Mouse (Mus musculus) ovary, postnatal 10 days (tissue): ENCODE results near the gene Sprn.
A peak's percentile ranks its signal among the peaks of the same experiment; 100 is the strongest.
"Not testable (repeated sequence)": the region's sequence is repeated elsewhere in the genome, so short reads cannot be mapped to it uniquely, and the experiment has no call there.

Source experiments
- DNase-seq: peaks from one replicate; pipeline ENCODE4 v3.0.0; 2022; ENCODE audit warnings: low spot score

The Sprn gene

GRCm38 (mm10) chr7:140144550-140144949 lies 10.1 kb downstream of the Sprn start:
- DNase-seq = no peak

DNA sequence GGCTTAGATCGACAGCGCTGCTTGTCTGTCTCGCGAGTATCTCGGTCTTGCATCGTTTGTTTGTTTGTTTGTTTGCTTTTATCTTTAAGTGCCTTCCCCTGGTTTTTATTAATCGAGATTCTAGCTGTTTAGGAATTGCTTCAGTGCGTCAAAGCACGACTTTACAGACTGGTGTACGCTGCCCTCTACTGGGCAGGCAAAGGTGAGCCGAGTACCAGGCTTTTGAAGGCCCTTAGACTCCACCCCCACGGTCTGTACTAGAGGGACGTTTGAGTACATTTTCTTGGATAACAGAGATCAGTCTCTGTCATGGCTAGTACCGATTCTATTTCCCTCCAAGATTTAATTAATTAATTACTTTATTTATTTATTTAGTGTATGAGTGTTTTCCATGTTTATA lies 13.3 kb downstream of the Sprn start:
- DNase-seq = no peak

DNA sequence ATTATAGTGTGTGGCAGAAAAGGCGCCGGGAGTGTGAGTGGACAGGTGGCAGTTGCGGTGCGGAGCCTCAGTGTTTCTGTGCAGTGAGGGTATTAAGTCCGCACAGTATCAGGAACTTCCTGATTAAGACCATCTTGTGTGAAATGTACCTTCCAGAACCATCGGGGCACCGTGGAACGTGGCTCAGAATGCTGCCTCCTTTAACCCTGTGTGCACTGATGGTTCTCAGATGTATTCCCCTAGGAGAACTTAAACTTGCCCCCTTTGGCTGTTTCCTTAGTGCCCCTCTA lies 16.7 kb downstream of the Sprn start:
- DNase-seq = no peak

- peak; percentile 97 for DNase-seq
Measured at GRCm38 (mm10) chr7:140137135-140138020, 17.3 kb downstream of the Sprn start, which contains the start of gene Mtg1. TSS of gene Mtg1 (plus strand) at chr7:140137564.

DNA sequence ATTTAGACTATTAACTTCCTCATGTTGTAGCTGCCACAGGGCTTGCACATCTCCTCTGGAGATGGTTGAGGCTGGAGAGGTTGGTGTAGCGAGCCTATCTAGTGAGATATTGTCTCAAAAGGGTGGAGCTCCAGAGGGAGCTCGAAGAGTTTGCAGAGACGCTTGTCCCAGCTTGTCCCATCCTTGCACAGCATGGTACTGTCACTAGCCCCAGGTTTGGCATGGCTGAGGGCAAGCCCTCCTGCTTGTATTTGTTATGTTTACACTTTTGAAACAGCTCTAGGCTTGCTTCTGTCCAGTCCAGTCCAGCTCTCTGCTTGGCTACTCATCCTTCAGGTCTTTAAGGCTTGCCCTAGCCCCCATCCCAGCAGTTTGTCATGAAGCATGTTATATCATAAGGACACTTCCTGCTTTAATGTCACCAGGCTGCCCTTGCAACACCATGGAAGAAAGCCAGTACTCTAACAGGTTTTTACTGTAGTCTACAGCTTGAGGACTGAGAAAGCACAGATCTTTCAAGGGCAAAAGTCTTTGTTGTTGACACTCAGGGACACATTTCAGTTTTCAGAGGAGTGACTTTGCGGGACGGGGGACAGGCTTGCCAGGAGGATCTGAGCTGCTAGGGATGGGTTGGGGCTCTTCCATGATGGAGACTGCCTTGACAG lies 19.4 kb downstream of the Sprn start:
- DNase-seq = no peak

- not testable (repeated sequence) for DNase-seq
Measured at GRCm38 (mm10) chr7:140134033-140134432, 20.6 kb downstream of the Sprn start.

GRCm38 (mm10) chr7:140132184-140132583 lies 22.5 kb downstream of the Sprn start:
- not testable (repeated sequence) for DNase-seq

DNA sequence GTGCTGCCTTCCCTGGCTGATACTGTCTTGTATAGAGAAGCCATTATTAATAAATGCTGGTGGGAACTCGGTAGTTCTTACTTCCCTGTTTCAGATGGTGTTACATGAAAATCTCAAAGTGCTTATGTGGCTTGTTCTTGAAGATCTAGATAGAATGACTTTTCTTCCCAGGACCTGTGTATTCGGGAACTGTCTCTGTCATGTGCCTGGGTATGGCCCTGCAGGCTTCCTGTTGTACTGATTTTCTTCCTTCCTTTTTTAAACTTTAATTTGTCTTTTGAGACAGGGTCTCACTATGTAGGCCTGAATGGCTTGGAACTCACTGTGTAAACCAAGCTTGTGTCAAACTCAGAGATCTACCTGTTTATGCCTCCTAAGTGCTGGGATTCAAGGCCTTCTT lies 26.8 kb downstream of the Sprn start:
- no peak for DNase-seq

DNA sequence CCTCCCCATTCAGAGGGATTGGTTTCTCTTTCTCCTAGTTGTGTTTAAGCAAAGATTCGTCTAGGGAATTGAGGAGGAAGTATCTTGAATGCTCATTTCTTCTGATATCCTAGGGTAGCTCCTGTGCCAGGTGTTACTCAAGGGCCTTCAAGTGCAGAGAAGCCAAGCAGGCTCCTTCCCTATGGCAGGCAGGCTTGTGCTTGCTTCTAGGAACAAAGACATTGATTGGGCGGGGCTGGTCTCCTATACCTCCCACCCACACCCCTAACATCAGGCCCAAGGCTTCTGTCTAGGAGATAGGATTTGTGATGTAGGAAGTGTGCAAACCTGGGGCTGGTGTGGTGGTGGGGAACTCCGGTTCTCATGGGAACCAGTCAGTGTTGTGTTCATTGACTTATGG lies 27.7 kb downstream of the Sprn start:
- no peak for DNase-seq

DNA sequence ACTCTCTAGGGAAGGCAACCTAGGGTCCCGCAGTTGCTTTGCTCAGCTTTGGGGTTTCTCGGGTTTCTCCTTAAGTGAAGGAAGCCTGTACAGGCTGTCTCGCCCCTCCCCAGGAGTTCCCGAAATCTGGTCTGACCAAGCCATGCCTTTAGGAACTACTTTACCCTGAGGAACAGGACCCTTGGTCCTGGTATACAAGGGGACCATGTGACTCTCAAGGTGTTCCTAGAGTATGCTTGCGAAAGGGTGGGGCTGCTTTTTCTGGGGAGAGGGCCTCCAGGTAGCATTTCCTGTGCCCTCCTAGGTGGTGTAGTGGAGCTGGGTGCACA lies 28.7 kb downstream of the Sprn start:
- DNase-seq = no peak

DNA sequence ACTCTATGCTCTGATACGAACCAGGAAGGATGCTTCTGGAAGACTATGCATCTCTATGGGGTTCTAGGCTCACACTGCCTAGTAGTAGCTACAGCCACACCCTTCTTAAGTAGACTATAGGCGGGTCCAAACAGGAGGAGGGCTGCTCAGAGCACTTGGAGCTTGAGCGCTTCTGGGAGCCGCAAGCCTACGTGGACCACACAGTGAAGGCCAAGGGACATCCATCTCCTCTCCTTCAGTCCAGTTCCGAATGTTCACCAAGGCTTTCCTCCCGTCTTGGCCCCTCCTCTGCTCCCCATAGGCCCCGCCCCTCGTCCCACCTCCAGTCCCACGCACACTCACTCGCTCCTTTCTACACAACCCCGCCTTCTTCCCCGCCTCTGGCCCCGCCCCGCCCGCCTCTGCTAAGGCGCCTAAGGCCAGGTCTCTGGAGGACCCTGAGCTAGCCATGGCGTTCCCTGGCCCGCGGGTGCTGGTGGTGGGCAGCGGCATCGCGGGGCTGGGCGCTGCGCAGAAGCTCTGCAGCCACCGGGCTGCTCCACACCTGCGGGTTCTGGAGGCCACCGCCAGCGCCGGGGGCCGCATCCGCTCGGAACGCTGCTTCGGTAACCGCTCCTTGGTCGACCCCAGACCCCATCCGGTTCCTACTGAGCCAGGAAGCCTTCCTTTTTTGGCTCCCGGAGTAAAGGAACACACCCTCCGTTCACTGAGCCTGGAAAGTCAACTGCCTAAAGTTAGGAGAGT lies 29.2 kb downstream of the Sprn start:
- peak; percentile 81 for DNase-seq

DNA sequence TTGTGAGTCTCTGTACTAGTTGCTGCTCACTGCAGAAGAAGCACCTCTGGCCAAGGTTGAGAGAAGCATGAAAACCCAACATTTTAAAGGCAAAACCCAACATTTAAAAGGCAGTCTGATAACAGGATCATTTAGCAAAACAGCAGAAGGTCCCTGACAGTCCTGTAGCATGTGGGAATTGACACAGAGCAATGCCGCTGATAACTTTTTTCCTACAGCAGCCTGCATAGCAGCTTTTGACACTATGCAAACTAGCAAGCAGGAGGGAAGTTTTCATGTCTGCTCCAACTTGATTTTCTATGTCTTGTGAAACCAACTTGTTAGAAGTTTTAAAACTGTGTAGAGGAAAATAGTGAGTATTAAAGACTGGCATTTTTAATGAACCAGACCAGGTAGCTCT lies 30.3 kb downstream of the Sprn start:
- DNase-seq = no peak

GRCm38 (mm10) chr7:140122765-140123164 lies 31.9 kb downstream of the Sprn start:
- no peak for DNase-seq

- DNase-seq = no peak
Measured at GRCm38 (mm10) chr7:140121338-140121910, 33.3 kb downstream of the Sprn start.

GRCm38 (mm10) chr7:140120484-140120883 lies 34.2 kb downstream of the Sprn start:
- DNase-seq = no peak

- DNase-seq = peak; percentile 63
Measured at GRCm38 (mm10) chr7:140116329-140117054, 38.2 kb downstream of the Sprn start, which contains the start of gene Echs1. TSS of gene Echs1 (minus strand) at chr7:140116476.

- DNase-seq = no peak
Measured at GRCm38 (mm10) chr7:140115583-140116328, 38.9 kb downstream of the Sprn start, which contains the start of gene Paox. TSS of gene Paox (plus strand) at chr7:140115799.

GRCm38 (mm10) chr7:140111943-140112342 lies 42.7 kb downstream of the Sprn start:
- DNase-seq = no peak

GRCm38 (mm10) chr7:140104009-140104408 lies 50.7 kb downstream of the Sprn start:
- DNase-seq = no peak

DNA sequence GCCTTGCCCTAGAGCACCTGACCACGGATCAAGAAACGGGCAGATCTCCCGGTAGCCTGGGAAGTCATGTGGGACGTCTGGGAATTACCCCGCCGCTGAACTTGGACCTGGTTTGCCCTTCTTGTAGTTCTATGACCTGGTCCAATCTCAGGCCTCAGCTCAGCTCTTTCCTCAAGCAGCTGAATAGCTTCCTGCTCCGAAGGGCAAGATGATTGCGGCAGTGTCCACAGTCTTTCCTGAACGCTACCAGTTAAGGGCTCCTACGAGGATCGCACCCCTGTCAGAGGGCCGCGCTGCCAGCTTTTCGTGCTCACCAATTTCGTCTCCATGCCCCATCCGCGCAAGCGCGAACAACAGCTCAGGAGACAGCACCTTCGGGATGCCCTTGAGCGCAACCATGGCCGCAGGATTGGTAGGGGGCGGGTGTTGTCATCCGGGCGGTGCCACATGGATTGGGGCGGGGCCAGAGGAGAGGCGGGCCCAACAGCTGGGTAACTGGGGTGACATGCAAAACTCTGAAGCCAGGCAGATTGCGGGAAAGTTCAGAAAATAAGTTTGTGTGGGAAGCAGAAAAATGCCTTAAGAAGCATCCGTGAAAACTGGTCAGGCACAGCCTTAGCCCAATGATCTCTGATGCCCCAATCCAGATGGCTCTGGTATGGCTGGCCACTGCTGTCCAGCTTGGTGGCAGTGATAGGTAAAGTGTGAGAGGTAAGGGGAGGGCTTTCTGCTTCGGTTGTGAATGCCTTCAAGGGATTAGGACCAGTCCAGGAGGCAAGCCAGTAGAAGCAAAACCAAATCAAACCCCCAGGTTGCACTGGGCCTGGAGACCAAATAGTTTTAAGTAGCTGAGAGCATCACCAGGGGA lies 52.5 kb downstream of the Sprn start, which contains the start of gene Fuom:
TSS of gene Fuom (minus strand) at position 449 of the 868 bp plus-strand sequence.
- peak; percentile 64 for DNase-seq
